Mouse (Mus musculus): ENCODE results near the gene Shb. TPM values are rescaled to one million over a fixed set of nuclear protein-coding genes. Genes with fewer than 3 reads are reported as not detected.
A peak's percentile ranks its signal among the peaks of the same experiment; 100 is the strongest.

Shb gene
- polyA plus RNA-seq, 1 experiment from 2014 or later, result 10.3 TPM

- peaks cover 5% of the 10 kb centered on the region; the same call in 1 of the 2 replicates for H3K27me3 ChIP-seq (replicated peaks)
- no peak overlapping the region for H3K4me2 ChIP-seq (replicated peaks)
- no peak overlapping the region for H3K27ac ChIP-seq
- WGBS, result 93% methylated on average over 3 of the region's 3 CpGs
- no peaks in the 10 kb centered on the region for H3K9me3 ChIP-seq
- H3K36me3 ChIP-seq, result no peaks in the 10 kb centered on the region
- H3K4me1 ChIP-seq, result peaks cover 33% of the 10 kb centered on the region
- no peak for ATAC-seq (ENCODE audit: low FRiP score, low read depth)
- H3K9ac ChIP-seq, result no peak overlapping the region
- H3K4me3 ChIP-seq, result no peak overlapping the region
Measured at GRCm38 (mm10) chr4:45525541-45525940, 6.7 kb downstream of the Shb start.

- H3K27me3 ChIP-seq (replicated peaks), result peaks cover 5% of the 10 kb centered on the region; the same call in 1 of the 2 replicates
- H3K4me2 ChIP-seq (replicated peaks), result no peak overlapping the region
- H3K4me1 ChIP-seq, result peaks cover 33% of the 10 kb centered on the region
- no peak for ATAC-seq (ENCODE audit: low FRiP score, low read depth)
- H3K27ac ChIP-seq, result no peak overlapping the region
- 86% methylated on average over 4 of the region's 4 CpGs for WGBS
- H3K4me3 ChIP-seq, result no peak overlapping the region
- no peaks in the 10 kb centered on the region for H3K9me3 ChIP-seq
- H3K36me3 ChIP-seq, result no peaks in the 10 kb centered on the region
- H3K9ac ChIP-seq, result no peak overlapping the region
Measured at GRCm38 (mm10) chr4:45524602-45525001, 7.7 kb downstream of the Shb start.

DNA sequence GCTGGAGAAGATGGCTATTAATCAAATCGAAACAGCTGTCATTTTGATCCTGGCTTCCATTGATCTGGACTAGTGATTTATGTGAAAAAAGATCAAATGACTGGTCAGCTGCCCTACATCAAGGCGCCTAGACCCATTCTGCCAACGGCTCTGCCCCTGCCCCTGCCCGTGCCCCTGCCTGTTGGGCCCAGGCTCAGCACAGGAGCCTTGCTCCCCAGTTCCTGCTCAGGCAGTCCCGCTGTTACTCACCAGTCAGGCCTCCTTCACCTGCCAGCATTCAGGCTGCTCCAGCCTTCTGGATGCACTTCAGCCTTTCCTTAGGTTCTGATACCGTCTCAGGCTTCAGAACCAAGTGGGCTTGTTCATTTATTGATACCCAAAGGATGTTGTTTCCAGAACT, 8.9 kb downstream of the Shb start:
- 79% methylated on average over 6 of the region's 6 CpGs for WGBS
- H3K9me3 ChIP-seq, result no peaks in the 10 kb centered on the region
- H3K4me2 ChIP-seq (replicated peaks), result no peak overlapping the region
- no peaks in the 10 kb centered on the region for H3K36me3 ChIP-seq
- 0 out of 2 replicates have a peak, but pooled peaks cover 5% of the 10 kb centered on the region for H3K27me3 ChIP-seq (replicated peaks)
- H3K27ac ChIP-seq, result no peak overlapping the region
- no peak overlapping the region for H3K9ac ChIP-seq
- no peak overlapping the region for H3K4me3 ChIP-seq
- H3K4me1 ChIP-seq, result peaks cover 23% of the 10 kb centered on the region
- no peak for ATAC-seq (ENCODE audit: low FRiP score, low read depth)

DNA sequence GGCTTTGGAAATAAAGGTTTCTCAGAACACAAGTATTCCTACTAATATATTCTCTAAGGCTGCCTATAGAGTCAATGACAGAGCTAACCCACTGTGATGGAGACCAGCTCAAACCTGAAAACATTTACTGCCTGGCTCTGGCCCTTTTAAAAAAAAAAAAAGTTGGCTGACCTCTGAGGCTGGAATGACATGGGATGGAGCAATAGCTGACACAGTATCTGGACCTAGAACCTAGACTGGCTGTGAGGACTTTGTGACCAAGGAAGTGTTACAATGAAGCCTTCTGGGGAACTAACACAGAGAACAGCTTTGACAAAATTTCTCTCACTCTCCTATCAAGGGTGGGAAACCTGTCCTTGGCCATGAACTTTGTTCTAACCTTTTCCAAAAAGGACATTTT, 9.3 kb downstream of the Shb start:
- Histone ChIP-seq H3K27me3 (replicated peaks) (0 out of 2 replicates have a peak, but pooled peaks cover 5% of the 10 kb centered on the region), H3K4me3 (no peak overlapping the region), H3K36me3 (no peaks in the 10 kb centered on the region), H3K9ac (no peak overlapping the region), H3K4me1 (peaks cover 18% of the 10 kb centered on the region), H3K27ac (no peak overlapping the region), H3K4me2 (replicated peaks) (no peak overlapping the region), H3K9me3 (no peaks in the 10 kb centered on the region)
- no peak for ATAC-seq (ENCODE audit: low FRiP score, low read depth)

DNA sequence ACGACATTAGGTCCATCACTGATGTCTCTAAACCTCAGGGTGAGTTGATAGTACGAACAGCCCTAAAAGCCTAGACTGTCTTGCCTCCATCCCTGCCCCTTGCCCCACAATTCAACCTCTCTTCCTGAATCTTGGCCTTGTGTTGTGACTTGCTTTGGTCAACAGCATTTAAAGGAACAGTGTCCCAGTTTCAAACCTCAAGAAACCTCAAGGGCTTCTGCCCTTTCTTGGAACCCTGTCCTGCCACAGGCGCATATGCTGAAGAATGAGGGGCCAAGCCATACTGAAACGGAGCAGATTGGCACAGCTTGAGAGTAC, 9.7 kb downstream of the Shb start:
- WGBS, result 70% methylated on average over 4 of the region's 4 CpGs
- H3K27ac ChIP-seq, result no peak overlapping the region

DNA sequence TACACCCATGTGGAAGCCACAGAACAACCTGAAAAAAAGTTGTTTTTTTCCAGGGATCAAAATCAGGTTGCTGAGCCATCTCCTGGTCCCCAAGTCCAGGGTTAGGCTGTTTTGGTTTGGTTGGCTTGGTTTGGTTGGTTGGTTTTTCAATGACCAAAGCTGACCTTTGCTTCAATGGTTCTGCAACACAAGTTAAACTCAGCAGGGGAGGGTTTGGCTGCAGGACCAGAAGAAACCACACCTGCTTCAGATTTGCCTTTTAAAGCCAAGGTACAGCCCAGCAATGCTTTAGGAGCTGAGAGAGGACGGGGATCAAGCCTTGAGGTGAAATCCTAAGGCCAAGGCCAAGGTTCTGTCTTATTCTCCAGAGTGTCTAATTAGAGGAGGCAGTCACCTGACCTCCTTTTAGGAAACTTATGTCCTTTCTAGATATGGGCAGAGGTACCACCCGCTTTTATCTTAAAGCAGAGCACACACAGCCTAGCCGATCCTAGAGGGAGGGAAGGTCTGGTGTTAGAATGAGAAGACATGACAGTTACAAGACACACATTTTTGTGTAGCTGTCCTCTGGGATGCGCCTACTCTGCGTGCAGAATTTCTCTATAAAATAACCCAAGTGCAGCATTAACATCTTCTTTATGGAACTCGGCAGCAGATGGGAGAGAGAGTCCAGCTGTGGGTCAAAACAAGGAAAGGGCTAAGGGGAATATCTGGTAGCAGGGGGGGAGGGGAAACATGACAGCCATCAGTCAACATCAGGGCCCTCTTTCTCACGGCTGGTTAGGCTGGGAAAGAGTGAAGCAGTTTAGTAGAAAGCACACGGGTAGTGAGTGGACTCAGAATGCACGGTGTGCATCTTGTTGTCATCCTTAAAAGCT, 10.3 kb downstream of the Shb start:
- 56% methylated on average over 9 of the region's 9 CpGs for WGBS
- Histone ChIP-seq H3K4me3 (no peak overlapping the region), H3K9me3 (no peaks in the 10 kb centered on the region), H3K36me3 (no peaks in the 10 kb centered on the region), H3K4me1 (peaks cover 10% of the 10 kb centered on the region), H3K9ac (no peak overlapping the region), H3K27ac (no peak overlapping the region), H3K4me2 (replicated peaks) (no peak overlapping the region), H3K27me3 (replicated peaks) (no peaks in the 10 kb centered on the region)
- no peak for ATAC-seq (ENCODE audit: low FRiP score, low read depth)

More for the DNA sequence above, 9.7 kb downstream of the Shb start:
- ATAC-seq (ENCODE audit: low FRiP score, low read depth), result no peak
- Histone ChIP-seq H3K9me3 (no peaks in the 10 kb centered on the region), H3K4me2 (replicated peaks) (no peak overlapping the region), H3K27me3 (replicated peaks) (0 out of 2 replicates have a peak, but pooled peaks cover 2% of the 10 kb centered on the region), H3K36me3 (no peaks in the 10 kb centered on the region), H3K4me1 (peaks cover 14% of the 10 kb centered on the region), H3K4me3 (no peak overlapping the region), H3K9ac (no peak overlapping the region)

- Histone ChIP-seq H3K27ac (no peak overlapping the region), H3K36me3 (no peaks in the 10 kb centered on the region), H3K27me3 (replicated peaks) (peaks cover 10% of the 10 kb centered on the region; the same call in 1 of the 2 replicates), H3K9me3 (no peaks in the 10 kb centered on the region), H3K9ac (no peak overlapping the region), H3K4me2 (replicated peaks) (no peak overlapping the region), H3K4me1 (peaks cover 10% of the 10 kb centered on the region), H3K4me3 (no peak overlapping the region)
- ATAC-seq (ENCODE audit: low FRiP score, low read depth), result no peak
- WGBS, result 81% methylated on average over 8 of the region's 8 CpGs
Measured at GRCm38 (mm10) chr4:45520375-45520774, 11.9 kb downstream of the Shb start.

DNA sequence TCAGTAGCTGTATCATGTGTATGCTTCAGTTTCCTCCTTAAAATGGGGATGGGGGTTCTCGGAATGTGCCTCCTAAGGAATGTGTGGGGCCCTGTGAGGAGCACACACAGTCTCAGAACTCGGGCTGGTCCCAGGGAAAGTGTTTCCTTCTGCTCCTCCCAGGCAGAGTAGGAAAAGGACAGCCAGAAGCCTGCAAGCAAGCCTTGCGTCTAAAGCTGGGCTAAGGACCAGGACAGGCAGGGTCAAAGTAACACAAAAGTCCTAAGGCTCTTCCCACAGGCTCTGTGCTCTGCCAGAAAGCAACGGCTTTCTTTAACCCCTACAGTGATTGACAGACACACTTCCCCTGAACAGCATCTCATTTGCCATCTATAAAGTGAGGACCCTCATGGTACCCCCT, 14.9 kb downstream of the Shb start:
- WGBS, result 60% methylated on average over 4 of the region's 4 CpGs
- Histone ChIP-seq H3K4me3 (no peak overlapping the region), H3K27me3 (replicated peaks) (peaks cover 16% of the 10 kb centered on the region; the same call in 1 of the 2 replicates), H3K9ac (no peak overlapping the region), H3K4me1 (peaks cover 24% of the 10 kb centered on the region), H3K4me2 (replicated peaks) (no peak overlapping the region), H3K27ac (no peak overlapping the region), H3K36me3 (no peaks in the 10 kb centered on the region), H3K9me3 (no peaks in the 10 kb centered on the region)
- no peak for ATAC-seq (ENCODE audit: low FRiP score, low read depth)

DNA sequence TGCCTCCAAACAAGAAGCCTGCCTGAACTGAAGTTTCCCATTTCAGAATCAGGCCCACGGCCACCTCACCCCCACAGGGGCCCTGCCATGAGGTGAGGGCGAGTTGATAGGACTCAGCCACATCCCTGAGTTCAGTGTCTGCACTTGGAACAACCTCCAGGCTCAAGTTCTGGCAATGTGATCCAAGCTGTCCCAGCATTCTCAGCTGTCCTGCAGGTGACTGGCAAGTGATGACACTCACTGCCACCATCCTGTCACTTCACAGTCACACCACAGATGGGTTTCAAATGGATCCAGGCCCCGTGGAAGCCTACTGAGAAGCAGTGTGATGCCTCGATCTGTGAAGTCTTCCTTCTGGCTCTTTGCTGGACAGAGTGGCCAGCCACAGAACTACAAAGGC, 16.4 kb downstream of the Shb start:
- Histone ChIP-seq H3K9me3 (no peaks in the 10 kb centered on the region), H3K4me1 (peaks cover 21% of the 10 kb centered on the region), H3K36me3 (no peaks in the 10 kb centered on the region), H3K4me3 (no peak overlapping the region), H3K27ac (no peak overlapping the region), H3K27me3 (replicated peaks) (peaks cover 16% of the 10 kb centered on the region; the same call in 1 of the 2 replicates), H3K4me2 (replicated peaks) (no peak overlapping the region), H3K9ac (no peak overlapping the region)
- no peak for ATAC-seq (ENCODE audit: low FRiP score, low read depth)
- WGBS, result 60% methylated on average over 4 of the region's 4 CpGs

DNA sequence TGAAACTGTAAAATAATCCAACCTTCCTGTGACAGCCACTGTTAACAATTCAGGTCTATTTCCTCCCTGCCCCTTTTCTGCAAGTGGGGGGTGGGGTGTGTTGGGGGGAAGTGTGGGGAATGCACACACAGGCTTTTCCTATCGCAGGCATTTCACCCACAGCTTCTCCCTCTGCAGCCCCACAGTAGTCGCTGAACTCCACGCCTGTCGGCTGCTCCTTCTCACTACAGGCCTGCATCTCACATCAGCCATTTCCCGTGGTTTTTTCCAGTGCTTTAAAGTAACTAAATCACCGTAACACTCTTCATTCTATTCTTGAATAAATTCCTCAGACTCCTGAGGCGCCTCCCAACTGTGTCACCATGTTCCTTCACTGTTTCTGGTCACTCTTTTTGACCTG, 17.9 kb downstream of the Shb start:
- no peak overlapping the region for H3K4me3 ChIP-seq
- no peak for ATAC-seq (ENCODE audit: low FRiP score, low read depth)
- no peak overlapping the region for H3K27ac ChIP-seq
- H3K36me3 ChIP-seq, result no peaks in the 10 kb centered on the region
- H3K4me1 ChIP-seq, result peaks cover 32% of the 10 kb centered on the region
- no peaks in the 10 kb centered on the region for H3K9me3 ChIP-seq
- peaks cover 16% of the 10 kb centered on the region; the same call in 1 of the 2 replicates for H3K27me3 ChIP-seq (replicated peaks)
- peak overlapping the region; percentile 44; the same call in 1 of the 2 replicates for H3K4me2 ChIP-seq (replicated peaks)
- no peak overlapping the region for H3K9ac ChIP-seq
- 10% methylated on average over 7 of the region's 7 CpGs for WGBS

GRCm38 (mm10) chr4:45513791-45514293, 18.4 kb downstream of the Shb start:
- Histone ChIP-seq H3K4me3 (no peak overlapping the region), H3K27ac (no peak overlapping the region), H3K36me3 (no peaks in the 10 kb centered on the region), H3K27me3 (replicated peaks) (peaks cover 16% of the 10 kb centered on the region; the same call in 1 of the 2 replicates), H3K9me3 (no peaks in the 10 kb centered on the region), H3K4me2 (replicated peaks) (peak overlapping the region; percentile 44), H3K9ac (0 out of 2 replicates have a peak overlapping the region, but pooled peaks have one; percentile 13), H3K4me1 (peaks cover 32% of the 10 kb centered on the region)
- ATAC-seq (ENCODE audit: low FRiP score, low read depth), result peak; percentile 50; the same call in 1 of the 2 replicates
- 2% methylated on average over 10 of the region's 10 CpGs for WGBS

GRCm38 (mm10) chr4:45513340-45513739, 18.9 kb downstream of the Shb start:
- Histone ChIP-seq H3K27me3 (replicated peaks) (peaks cover 16% of the 10 kb centered on the region; the same call in 1 of the 2 replicates), H3K4me3 (no peak overlapping the region), H3K9me3 (no peaks in the 10 kb centered on the region), H3K9ac (0 out of 2 replicates have a peak overlapping the region, but pooled peaks have one; percentile 13), H3K4me1 (peaks cover 35% of the 10 kb centered on the region), H3K36me3 (no peaks in the 10 kb centered on the region), H3K4me2 (replicated peaks) (peak overlapping the region; percentile 44), H3K27ac (no peak overlapping the region)
- ATAC-seq (ENCODE audit: low FRiP score, low read depth), result no peak
- 69% methylated on average over 2 of the region's 2 CpGs for WGBS
